Mouse (Mus musculus) MN1 (cell line): ENCODE measurements at regions not wholly inside any gene's neighbourhood (a gene's known extent, or its start where the extent isn't known, plus 50 kb on each side); places are given as distances from the start of the nearest gene placed in this dataset.
"Not testable (repeated sequence)": the region's sequence is repeated elsewhere in the genome, so short reads cannot be mapped to it uniquely, and the experiment has no call there.

ENCODE experiments used
- DNase-seq: peaks from one replicate; pipeline ENCODE4 v3.0.0-alpha.2; 2016; ENCODE audit warnings: low spot score

DNA sequence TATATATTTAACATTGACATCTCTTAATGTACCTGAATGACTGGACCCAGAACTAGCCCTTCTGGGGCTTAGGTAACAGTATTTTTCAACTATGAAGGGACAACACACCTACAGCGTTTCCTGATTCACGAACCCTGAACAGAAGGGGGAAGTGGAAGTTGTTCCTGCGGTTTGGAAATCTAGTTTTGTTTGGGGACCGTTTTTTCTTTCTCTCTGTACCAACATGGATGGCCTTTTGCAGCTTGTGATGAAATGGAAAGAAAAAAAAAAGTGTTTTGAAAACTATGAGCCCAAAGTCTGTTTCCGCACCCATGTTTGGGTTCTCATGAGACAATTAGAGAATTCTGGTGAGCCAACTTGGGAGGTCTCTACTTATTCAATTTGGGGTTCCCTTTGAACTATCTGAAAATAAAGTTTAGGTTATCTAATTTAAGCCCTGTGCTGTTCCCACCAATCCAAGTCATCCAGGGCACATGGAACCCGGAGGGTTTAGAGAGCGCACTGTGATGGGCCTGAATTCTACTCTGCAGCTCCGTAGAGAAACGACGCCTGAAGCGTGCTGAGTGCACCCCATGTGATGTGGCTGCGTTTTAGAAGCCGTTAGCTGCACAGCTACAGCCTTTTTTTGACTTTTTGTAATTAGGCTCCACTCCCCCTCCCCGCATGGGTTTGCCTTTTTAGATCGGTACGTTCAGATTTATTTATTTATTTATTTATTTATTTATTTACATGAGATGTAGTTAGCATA, 137.0 kb upstream of the Rapgef5 start:
- no peak for DNase-seq

GRCm38 (mm10) chr12:117380836-117381235, 135.4 kb upstream of the Rapgef5 start:
- no peak for DNase-seq

DNA sequence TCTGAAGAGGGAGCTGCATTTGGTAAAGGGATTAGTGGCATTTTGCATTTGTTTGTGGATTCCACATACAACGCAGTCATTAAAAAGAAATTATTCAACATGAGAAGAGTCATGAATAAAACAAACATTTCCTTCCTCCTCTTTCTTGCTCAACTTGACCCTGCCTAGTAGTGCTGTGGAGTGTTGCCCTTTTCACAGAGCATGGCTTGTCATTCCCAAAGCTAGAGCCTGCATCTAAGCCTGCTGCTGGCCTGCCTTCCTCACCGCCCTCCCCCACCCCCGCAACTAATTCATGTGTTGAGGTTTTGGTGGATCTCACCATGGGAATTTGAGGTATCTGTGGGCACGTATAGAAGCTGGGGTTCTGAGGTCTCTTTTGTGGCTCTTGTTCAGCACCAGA, 133.6 kb upstream of the Rapgef5 start:
- not testable (repeated sequence) for DNase-seq

GRCm38 (mm10) chr12:117385072-117385666, 131.1 kb upstream of the Rapgef5 start:
- peak; percentile 70 for DNase-seq

GRCm38 (mm10) chr12:117385697-117386096, 130.6 kb upstream of the Rapgef5 start:
- no peak for DNase-seq

DNA sequence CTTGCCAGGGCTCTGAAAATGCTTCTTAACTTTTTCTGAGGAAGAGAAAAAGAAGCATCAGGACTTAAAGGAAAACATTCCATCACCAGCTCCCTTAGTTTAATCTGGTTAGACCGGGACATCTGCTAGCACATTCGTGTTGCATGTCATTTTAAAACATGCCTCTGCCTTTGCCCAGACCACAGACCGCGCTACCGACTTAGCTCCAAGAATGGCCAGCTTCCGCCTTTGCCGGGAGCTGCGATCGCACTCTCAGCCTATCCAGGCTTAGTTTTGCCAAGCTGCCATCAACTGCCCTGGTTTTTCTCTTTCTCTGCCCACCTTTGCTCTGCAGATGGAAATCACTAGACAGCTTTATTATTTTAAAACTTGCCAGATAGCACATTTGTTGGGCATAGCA, 129.3 kb upstream of the Rapgef5 start:
- no peak for DNase-seq

GRCm38 (mm10) chr12:117389516-117390347, 126.5 kb upstream of the Rapgef5 start:
- DNase-seq, result peak; percentile 31

- no peak for DNase-seq
These were observed 118.8 kb upstream of the Rapgef5 start for GRCm38 (mm10) chr12:117397512-117397911.

GRCm38 (mm10) chr12:117403513-117404156, 112.6 kb upstream of the Rapgef5 start:
- peak; percentile 46 for DNase-seq

- no peak for DNase-seq
These were observed 112.0 kb upstream of the Rapgef5 start for GRCm38 (mm10) chr12:117404157-117404752.

DNA sequence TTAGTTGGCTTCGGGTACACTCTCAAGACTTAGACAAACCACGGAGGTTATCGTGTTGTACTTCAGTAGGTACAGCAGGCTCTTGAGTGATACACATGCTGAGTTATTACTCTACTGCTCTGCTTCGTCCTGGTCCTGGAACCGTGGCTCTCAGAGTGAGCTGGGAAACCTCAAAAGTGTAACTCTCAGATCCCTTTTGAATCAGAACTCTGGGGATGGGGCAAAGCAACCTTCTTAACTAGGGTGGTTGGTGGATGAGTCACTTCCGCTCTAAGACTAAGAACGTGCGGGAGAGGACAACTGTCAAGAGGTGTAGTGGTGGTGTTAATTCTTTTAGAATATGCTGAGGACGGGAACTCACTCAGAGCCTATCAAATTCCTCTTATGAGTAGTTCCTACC, 109.4 kb upstream of the Rapgef5 start:
- no peak for DNase-seq

- no peak for DNase-seq
These were observed 105.7 kb upstream of the Rapgef5 start for GRCm38 (mm10) chr12:117410604-117411003.

GRCm38 (mm10) chr12:117412257-117412656, 104.0 kb upstream of the Rapgef5 start:
- DNase-seq, result no peak

- DNase-seq, result no peak
These were observed 103.3 kb upstream of the Rapgef5 start for GRCm38 (mm10) chr12:117412779-117413505.

DNA sequence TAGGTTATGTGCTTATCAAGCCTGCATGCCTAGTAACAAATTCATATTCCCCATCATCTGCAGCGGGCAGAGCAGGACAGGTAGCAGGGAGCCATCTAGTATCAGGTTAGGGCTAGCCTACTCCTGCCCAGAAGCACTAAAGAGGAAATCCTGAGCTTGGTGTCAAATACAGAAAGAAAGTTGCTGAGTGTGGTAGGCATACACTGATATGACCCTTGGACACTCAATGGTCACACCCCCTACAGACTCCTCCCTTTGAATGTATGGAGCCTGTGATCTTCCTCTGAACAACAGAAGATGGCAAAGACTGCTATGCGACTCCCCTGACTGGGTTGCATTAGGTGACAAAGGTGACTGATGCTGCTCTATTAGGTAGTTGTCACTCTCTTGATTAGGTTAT, 102.3 kb upstream of the Rapgef5 start:
- DNase-seq, result no peak

DNA sequence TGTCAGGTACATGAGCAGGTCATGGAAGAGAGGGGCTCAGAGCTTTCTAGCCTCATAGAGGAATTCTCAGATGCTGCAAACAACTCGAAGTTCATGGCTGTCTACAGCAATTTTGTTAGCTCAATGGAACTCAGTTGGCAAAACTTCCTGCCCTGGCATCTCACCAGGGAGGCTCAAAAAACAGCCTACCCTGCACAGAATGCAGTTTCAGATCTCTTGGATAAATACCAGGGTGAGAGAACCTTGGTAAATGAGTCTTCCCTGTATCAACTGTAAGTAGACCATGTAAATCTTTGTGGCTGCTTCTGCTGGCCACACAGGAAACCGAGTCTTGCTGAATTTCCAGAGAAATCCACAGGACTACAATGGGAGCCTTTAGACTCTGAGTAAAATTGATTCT, 101.1 kb upstream of the Rapgef5 start:
- no peak for DNase-seq

DNA sequence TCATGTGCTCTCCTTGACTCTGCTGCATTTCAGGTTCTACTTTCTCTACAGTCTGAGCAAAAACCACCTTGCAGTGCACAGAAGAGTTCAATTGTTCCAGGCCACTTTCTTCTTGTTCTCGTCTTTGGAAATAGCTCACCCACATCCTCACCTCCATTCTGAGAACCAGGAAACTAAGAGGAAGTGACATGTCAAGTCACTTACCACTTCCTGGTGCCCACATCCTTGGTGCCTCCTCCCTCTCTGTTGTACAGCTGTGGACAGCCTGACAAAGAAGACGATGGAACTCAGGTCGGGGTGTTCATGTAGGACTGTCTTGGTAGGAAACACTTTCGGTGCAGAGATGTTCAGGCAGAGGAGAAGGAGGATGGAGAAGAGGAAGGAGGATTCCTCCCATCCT, 98.3 kb upstream of the Rapgef5 start:
- DNase-seq, result no peak

DNA sequence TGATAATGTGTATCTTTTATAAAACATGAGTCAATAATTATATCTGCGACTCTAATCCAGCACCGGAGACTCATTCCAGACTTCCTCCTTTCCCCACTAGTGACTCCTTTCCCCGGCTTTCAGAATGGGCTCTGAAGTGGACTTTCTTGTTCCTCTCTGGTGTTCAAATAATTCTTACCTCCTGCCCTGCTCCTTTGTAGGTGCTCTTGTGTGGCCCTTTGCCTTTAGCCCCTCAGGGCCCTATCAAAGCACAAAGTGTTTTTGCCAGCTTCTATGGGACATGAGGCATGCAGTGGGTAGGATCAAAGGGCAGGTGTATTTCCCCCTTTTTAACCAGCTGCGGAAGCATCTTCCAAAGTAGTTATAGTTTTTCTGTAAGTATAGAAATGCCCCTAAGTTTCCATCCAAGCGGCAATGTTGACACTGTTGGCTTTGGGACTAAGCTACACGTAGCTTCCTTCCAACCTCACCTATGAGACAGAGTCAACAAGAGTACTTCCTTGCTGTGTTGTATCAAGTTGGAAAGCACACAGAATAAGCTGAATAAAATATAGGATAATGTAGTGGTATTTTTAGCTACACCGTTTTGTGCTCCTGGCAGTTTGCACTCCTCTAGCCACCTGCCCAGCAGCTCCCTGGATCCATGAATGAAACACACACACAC, 93.8 kb upstream of the Rapgef5 start:
- no peak for DNase-seq

DNA sequence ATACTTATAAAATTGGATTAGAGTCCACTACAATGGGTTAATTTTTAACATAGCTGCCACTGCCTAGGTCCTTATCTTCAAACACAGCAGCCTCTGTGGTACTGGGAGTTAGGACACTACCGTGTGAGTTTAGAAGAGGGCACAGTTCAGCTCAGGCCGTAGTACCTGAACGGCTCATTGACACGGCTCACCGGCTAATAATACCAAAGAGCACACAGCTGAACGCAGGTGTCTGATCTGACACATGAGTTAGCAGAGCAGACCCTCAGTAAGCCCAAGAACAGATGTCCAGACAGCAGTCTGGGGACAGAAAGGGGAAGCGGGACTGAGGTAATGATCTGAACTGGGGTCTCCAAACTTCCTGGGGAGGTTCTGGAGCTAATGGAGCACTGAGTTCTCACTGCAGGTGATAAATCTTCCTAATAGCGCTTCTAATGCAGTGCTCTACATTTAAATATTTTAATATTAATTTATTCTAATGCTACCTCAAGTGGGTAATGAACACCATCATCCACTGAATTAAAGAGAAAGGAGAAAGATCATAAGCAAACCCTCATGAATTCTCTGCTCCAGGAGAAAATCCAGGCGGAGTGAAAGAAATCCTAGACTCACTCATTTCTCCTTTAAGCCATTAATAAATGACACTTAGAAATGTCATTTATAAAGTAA, 90.8 kb upstream of the Rapgef5 start:
- no peak for DNase-seq

- peak; percentile 15 for DNase-seq
These were observed 88.8 kb upstream of the Rapgef5 start for GRCm38 (mm10) chr12:117427431-117427830.
